Mouse (Mus musculus): Measurements from ENCODE around the gene Hopx. TPM values are rescaled to one million over a fixed set of nuclear protein-coding genes. Genes with fewer than 3 reads are reported as not detected.

Hopx gene
- polyA plus RNA-seq, 1 experiment from 2014 or later: 5.6 TPM

DNA sequence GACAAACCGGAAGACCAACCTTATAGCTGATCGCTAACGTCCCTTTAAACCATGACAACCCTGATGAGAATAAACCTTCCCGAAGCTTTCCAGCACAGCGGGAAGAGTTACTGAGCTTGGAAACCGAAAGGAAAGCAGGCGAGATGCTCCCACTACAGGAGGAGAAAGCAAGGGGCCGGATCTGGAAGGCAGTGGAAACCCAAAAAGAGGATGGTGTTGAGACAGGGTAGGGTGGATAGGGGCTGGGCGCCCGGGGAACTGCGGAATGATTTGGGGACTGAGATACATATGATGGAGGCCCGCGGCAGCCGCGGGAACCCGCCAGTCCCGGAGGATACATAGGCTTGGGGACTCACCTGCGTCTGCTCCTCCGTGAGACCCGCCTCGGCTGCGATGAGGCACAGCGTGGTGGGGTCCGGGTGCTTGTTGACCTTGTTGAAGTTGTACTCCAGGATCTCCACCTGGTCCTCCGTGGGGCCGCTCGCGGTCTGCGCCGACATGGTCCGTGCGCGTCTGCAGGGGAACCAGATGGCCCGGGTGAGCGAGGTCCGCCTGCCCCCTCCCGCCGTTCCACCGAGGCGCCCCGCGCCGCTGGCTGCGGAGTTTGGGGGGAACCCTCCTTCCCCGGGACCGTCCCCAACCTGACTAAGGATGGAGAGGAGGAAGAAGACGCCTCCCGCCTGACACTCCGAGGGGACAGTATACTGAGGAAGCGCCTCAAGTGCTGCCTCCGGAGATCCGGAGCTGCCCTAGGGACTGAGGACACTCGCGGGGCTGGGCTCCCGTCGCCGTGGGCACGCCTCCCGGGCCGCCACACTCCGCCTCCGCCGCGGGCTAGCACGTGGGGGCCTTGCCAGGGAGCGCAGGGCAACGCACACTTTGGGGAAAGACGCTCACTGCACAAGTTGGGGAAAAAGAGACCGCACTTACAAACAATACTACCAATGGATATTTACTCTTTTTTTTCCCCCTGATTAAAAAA, 20.1 kb downstream of the Hopx start:
- peaks cover 13% of the 10 kb centered on the region for H3K4me1 ChIP-seq (replicated peaks)
- peak overlapping the region; percentile 99 for H3K4me2 ChIP-seq
- under 1% methylated on average over 67 of the region's 69 CpGs for WGBS
- H3K36me3 ChIP-seq: no peaks in the 10 kb centered on the region
- peak overlapping the region; percentile 59 for H3K9ac ChIP-seq
- ATAC-seq (ENCODE audit: low FRiP score, low read depth): peak; percentile 76
- H3K27ac ChIP-seq (replicated peaks): peak overlapping the region; percentile 70
- H3K9me3 ChIP-seq: no peaks in the 10 kb centered on the region
- H3K4me3 ChIP-seq: peak overlapping the region; percentile 59
- H3K27me3 ChIP-seq: peaks cover 5% of the 10 kb centered on the region; the same call in 1 of the 2 replicates

DNA sequence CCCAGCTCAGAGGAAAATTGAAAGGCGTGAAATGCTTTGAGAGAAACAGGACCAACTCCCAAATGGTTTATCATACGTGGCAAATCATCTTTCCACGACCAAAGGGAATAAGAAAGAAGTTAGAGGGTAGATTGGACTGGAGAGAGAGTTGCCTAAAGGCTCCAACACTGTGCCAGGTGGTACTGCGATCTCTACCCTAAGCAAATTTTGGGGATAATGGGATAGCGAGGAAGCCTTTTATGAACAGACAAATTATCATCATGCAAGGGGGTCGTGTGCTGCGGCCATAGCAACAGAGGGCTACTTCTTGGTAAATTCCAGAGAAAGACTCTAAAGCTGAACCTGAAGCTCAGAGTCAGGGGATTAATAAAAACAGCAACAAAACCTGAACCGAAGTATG, 21.0 kb downstream of the Hopx start:
- peak overlapping the region; percentile 59; the same call in 1 of the 2 replicates for H3K9ac ChIP-seq

DNA sequence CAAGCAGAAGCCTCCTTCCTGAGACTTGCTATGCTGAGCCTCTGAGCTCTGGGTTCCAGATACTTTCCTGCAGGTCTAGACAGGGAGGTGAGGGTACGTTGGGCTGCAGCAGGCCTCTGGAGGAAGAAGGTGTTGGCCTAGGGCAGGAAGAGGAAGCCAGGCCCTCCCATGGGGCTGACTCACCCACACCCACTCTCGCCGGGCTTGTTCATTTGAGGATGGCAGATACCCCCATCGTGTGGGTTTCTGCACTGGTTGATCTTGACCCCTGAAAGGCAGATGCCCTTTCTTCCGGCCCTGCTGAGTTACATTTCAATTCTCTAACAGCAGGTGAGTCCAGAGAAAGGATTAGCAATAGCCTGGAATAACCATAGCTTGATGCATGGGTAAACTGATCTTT, 22.4 kb downstream of the Hopx start:
- Histone ChIP-seq H3K9ac (no peak overlapping the region), H3K4me2 (peak overlapping the region; percentile 32), H3K9me3 (no peaks in the 10 kb centered on the region), H3K4me1 (replicated peaks) (peaks cover 16% of the 10 kb centered on the region), H3K27ac (replicated peaks) (no peak overlapping the region), H3K36me3 (no peaks in the 10 kb centered on the region), H3K27me3 (peaks cover 5% of the 10 kb centered on the region; the same call in 1 of the 2 replicates), H3K4me3 (no peak overlapping the region)
- WGBS: 84% methylated on average over 5 of the region's 5 CpGs
- ATAC-seq (ENCODE audit: low FRiP score, low read depth): no peak

More for the DNA sequence above, 21.0 kb downstream of the Hopx start:
- ATAC-seq (ENCODE audit: low FRiP score, low read depth): no peak
- Histone ChIP-seq H3K36me3 (no peaks in the 10 kb centered on the region), H3K9me3 (no peaks in the 10 kb centered on the region), H3K4me1 (replicated peaks) (peaks cover 16% of the 10 kb centered on the region), H3K27me3 (peaks cover 5% of the 10 kb centered on the region; the same call in 1 of the 2 replicates), H3K4me3 (peak overlapping the region; percentile 59), H3K27ac (replicated peaks) (no peak overlapping the region), H3K4me2 (peak overlapping the region; percentile 99)
- WGBS: 20% methylated on average over 8 of the region's 8 CpGs

DNA sequence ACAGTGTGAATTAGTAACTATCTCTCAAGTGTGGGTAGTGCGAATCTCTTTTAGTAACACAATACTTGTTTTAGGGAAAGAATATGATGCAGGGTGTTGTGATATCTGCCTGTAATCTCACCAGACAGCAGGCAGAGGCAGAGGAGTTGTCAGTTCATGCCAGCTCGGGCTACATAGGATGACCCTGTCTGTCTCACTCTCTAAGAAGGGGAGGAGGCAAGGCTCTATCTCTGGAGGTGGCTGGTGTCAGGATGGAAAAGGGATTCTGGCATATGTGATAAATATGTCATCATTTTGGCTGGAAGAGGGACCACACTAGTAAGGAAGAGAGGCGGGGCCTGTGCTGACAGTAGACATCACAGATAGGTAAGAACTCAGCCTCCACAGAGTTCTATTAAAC, 23.0 kb downstream of the Hopx start:
- peaks cover 16% of the 10 kb centered on the region for H3K4me1 ChIP-seq (replicated peaks)
- no peak overlapping the region for H3K4me3 ChIP-seq
- no peak for ATAC-seq (ENCODE audit: low FRiP score, low read depth)
- H3K27me3 ChIP-seq: peaks cover 4% of the 10 kb centered on the region; the same call in 1 of the 2 replicates
- no peaks in the 10 kb centered on the region for H3K36me3 ChIP-seq
- no peaks in the 10 kb centered on the region for H3K9me3 ChIP-seq
- no peak overlapping the region for H3K4me2 ChIP-seq
- H3K9ac ChIP-seq: no peak overlapping the region
- 0 out of 2 replicates have a peak overlapping the region, but pooled peaks have one; percentile 11 for H3K27ac ChIP-seq (replicated peaks)
- WGBS: 83% methylated on average over 3 of the region's 3 CpGs

DNA sequence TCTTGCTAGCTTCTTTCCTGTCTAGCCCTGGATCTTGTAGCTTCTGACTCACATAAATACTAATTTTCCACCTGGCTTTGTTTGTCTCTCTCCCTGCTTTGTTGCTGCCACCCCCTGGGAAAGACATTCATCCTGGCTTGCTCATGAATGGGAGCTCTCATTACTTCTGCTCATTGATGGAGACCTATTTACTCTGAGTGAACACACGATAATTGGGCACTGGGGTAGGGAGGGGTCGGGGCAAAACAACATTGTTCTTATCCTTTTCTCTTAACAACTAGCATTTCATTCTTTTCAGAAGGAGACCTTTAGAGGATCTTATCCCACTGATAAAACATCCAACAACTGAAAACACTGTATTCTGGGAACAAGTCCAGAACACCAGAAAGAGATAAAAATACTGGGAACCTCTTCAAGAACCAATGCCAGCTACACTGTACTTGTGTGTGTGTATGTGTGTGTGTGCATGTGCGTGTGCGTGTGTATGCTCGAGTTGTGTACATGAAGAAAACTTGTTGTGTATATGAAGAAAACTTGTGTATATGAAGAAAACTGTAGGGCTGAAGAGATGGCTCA, 24.3 kb downstream of the Hopx start:
- Histone ChIP-seq H3K9ac (no peak overlapping the region), H3K27me3 (no peaks in the 10 kb centered on the region), H3K4me3 (no peak overlapping the region), H3K36me3 (no peaks in the 10 kb centered on the region), H3K9me3 (no peaks in the 10 kb centered on the region), H3K4me1 (replicated peaks) (peaks cover 16% of the 10 kb centered on the region), H3K4me2 (no peak overlapping the region; the same call in 1 of the 2 replicates), H3K27ac (replicated peaks) (peak overlapping the region; percentile 50; the same call in 1 of the 2 replicates)
- WGBS: 54% methylated on average over 5 of the region's 5 CpGs
- no peak for ATAC-seq (ENCODE audit: low FRiP score, low read depth)

DNA sequence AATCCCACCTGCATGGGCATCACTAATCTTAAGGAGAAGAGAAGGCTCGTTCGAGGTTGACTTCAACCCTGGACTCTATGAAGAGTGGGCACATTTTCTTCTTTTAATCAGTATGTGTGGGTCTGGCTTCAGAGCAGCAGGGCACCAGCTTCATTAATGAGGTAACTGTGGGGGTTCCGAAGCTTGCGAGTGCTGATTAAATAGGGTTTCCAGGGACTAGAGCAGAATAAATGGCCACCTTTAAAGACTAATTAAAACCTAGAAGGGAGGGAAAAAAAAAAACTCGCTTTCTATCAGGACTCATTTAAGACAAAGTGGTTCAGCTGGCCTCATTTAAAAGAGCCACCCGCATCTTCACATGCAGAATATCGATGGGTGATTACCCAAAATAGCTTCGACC, 25.0 kb downstream of the Hopx start:
- no peak; the same call in 1 of the 2 replicates for ATAC-seq (ENCODE audit: low FRiP score, low read depth)
- H3K27me3 ChIP-seq: no peaks in the 10 kb centered on the region
- H3K9me3 ChIP-seq: no peaks in the 10 kb centered on the region
- no peak overlapping the region for H3K9ac ChIP-seq
- H3K36me3 ChIP-seq: no peaks in the 10 kb centered on the region
- peak overlapping the region; percentile 57 for H3K27ac ChIP-seq (replicated peaks)
- H3K4me1 ChIP-seq (replicated peaks): peaks cover 11% of the 10 kb centered on the region
- H3K4me2 ChIP-seq: no peak overlapping the region
- H3K4me3 ChIP-seq: no peak overlapping the region
- 37% methylated on average over 8 of the region's 8 CpGs for WGBS

DNA sequence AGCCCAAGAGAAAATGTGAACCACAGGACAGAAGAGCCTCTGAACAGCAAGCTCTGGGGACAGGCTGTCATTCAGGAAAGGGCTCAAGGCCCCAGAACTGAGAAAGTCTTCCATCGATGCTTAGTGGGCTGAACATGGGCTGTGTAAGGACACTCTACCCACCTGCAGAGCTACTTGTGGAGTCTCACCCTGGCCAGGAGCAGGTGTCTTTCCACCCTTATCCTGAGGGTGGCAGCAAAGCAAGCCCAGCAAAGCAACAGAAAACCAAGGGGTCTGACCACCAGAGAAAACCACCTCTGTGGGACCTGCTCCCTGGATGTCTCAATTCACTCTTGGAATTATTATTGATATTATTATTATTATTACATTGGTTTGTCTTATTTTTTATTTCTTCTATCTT, 25.6 kb downstream of the Hopx start:
- no peaks in the 10 kb centered on the region for H3K27me3 ChIP-seq
- no peak overlapping the region; the same call in 1 of the 2 replicates for H3K27ac ChIP-seq (replicated peaks)
- no peak overlapping the region for H3K9ac ChIP-seq
- H3K9me3 ChIP-seq: no peaks in the 10 kb centered on the region
- 63% methylated on average over 1 of the region's 1 CpGs for WGBS
- no peak overlapping the region for H3K4me2 ChIP-seq
- no peak overlapping the region for H3K4me3 ChIP-seq
- peaks cover 6% of the 10 kb centered on the region; the same call in 1 of the 2 replicates for H3K4me1 ChIP-seq (replicated peaks)
- H3K36me3 ChIP-seq: no peaks in the 10 kb centered on the region
- no peak for ATAC-seq (ENCODE audit: low FRiP score, low read depth)

DNA sequence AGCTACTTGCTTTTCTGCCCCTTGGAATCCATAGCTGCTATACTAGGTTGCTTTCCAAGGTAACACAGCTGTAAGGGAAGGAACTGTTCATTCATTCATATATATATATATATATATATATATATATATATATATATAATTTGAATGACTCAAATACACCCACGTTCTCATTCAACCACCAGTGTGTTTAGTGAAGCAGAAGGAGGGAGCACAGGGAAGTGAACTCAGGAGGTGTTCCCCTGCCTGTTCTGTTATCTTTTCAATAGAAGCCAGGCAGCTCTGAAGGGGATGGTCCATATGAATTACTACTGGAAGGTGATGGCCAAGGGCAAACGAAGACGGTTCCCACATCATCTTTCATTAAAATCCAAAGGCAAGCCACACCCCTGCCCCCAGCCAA, 27.8 kb downstream of the Hopx start:
- WGBS: 83% methylated on average over 3 of the region's 3 CpGs
- Histone ChIP-seq H3K9me3 (no peaks in the 10 kb centered on the region), H3K4me1 (replicated peaks) (peaks cover 6% of the 10 kb centered on the region; the same call in 1 of the 2 replicates), H3K27me3 (no peaks in the 10 kb centered on the region), H3K36me3 (no peaks in the 10 kb centered on the region), H3K4me3 (no peak overlapping the region), H3K9ac (no peak overlapping the region), H3K4me2 (no peak overlapping the region), H3K27ac (replicated peaks) (no peak overlapping the region)
- no peak for ATAC-seq (ENCODE audit: low FRiP score, low read depth)

DNA sequence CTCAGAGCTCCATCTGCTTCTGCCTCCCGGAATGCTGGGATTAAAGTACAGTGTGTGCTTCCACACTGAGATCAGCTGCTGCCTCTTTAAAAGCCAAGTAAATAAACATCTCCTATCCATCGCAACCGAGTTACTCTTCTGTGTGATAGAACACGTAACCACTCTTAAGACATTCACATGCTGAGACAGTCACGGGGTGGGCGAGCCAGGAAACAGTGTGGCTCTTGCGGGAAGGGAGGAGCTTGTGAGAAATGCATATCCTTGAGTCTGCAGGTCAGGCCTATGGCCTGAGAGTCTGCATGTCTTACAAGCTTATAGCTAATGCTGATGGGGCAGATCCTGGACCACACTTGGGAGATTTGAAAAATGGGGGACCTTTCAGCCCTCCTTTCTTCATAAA, 28.4 kb downstream of the Hopx start:
- 86% methylated on average over 7 of the region's 7 CpGs for WGBS
- H3K4me3 ChIP-seq: no peak overlapping the region
- H3K27me3 ChIP-seq: no peaks in the 10 kb centered on the region
- H3K27ac ChIP-seq (replicated peaks): no peak overlapping the region
- ATAC-seq (ENCODE audit: low FRiP score, low read depth): no peak
- H3K9me3 ChIP-seq: no peaks in the 10 kb centered on the region
- H3K9ac ChIP-seq: no peak overlapping the region
- H3K4me1 ChIP-seq (replicated peaks): peaks cover 6% of the 10 kb centered on the region; the same call in 1 of the 2 replicates
- H3K4me2 ChIP-seq: no peak overlapping the region
- H3K36me3 ChIP-seq: no peaks in the 10 kb centered on the region

DNA sequence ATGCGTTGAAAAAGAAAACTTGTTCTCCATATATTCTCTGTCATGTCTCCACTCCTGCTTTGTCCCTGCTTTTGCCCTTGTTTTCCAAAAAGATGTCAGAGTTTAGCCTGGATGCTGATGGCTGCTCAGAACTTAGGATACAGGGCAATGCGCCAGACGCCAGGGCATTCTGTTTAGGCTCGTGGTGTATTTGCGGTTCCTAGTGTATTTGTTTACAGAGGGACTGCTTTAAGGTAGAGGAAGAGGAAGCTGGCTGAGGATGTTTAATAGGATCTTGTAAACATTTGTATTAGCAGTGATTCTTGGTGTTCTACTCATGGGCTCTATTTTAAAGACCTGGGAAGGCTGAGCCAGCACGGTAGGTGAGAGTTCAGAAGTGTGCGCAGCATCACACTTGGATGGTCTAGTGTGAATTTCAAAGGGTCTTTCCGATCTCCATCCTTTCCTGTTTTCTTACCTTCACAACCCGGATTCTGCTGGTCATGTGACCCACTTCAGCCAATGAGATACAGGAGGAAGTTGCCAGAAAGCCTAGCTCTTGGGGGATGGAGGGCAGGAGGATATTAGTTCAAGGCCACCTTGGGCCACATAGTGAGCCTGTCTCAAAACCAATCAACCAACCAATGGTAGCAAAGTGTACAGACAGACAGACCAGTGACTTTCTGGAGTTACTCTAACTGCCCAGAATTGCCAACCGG, 29.0 kb downstream of the Hopx start:
- Histone ChIP-seq H3K9me3 (no peaks in the 10 kb centered on the region), H3K27me3 (no peaks in the 10 kb centered on the region), H3K27ac (replicated peaks) (no peak overlapping the region), H3K36me3 (no peaks in the 10 kb centered on the region), H3K9ac (no peak overlapping the region), H3K4me1 (replicated peaks) (peaks cover 6% of the 10 kb centered on the region; the same call in 1 of the 2 replicates), H3K4me2 (no peak overlapping the region), H3K4me3 (no peak overlapping the region)
- ATAC-seq (ENCODE audit: low FRiP score, low read depth): no peak
- WGBS: 80% methylated on average over 10 of the region's 10 CpGs

DNA sequence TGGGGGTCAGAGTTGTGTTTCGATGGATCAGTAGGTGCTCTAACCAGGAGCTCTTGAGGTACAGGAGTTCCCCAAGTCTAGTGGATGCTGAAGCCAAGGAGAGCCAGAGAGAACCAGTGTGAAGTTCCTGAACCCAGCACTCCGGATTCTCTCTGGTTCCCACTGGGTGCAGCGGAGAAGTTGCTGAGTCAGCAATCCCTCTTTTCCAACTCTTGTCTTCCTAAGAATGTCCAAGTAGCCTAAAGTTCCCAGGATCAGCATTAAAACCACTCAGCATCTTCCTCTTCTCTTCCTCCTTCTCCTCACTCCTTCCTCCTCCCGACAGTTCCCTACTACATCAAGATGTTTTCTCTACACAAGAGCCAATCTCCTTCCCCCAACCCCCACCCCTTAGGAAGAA, 30.5 kb downstream of the Hopx start:
- 92% methylated on average over 4 of the region's 4 CpGs for WGBS
- Histone ChIP-seq H3K27ac (replicated peaks) (no peak overlapping the region), H3K27me3 (no peaks in the 10 kb centered on the region), H3K9me3 (no peaks in the 10 kb centered on the region), H3K9ac (no peak overlapping the region), H3K36me3 (no peaks in the 10 kb centered on the region), H3K4me3 (no peak overlapping the region), H3K4me1 (replicated peaks) (no peaks in the 10 kb centered on the region), H3K4me2 (no peak overlapping the region)
- ATAC-seq (ENCODE audit: low FRiP score, low read depth): no peak

Data from hindbrain, embryonic 15.5 days (tissue).